Mouse (Mus musculus): ENCODE data around the gene Syf2.
A peak's percentile ranks its signal among the peaks of the same experiment; 100 is the strongest.
"Not testable (repeated sequence)": the region's sequence is repeated elsewhere in the genome, so short reads cannot be mapped to it uniquely, and the experiment has no call there.

Syf2 gene

DNA sequence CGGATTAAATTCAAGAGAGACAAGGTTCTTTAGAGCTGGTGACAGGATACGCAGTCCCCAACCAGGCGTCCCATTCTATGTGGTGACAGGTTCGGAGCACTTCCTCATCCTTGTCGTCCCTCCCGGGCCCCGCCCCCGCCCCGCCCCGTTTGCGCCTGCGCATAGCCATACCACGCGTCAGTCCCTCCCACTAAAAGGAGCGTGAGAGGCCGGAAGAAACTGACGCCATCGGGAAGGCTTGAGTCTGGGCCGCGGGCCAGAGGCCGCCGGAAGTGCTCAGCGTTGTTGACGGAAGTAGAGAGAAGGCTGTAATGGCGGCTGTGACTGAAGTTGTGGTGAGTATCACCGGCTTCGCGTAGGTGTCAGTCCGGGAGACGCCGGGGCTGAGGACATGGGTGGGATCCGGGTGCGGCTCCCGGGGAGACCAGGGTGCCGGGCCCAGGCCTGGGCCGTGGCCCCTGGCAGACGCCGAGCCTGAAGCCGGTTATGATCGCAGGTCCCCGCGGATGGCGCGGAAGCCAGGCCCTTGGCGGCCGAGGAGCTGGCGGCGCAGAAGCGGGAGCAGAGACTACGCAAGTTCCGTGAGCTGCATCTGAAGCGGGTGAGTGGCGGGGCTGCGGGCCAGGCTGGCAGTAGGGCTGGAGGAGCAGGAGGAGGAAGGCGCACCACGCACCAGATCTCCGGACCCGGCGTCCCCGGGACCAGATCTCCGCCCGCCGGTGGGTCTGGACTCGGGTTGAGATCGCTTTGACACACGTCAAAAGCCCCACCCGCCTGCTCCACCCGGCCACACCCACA is at the start of gene Syf2:
TSS of gene Syf2 (plus strand) at position 215 of the 798 bp plus-strand sequence.
- DNase-seq = peak; percentile 89

DNA sequence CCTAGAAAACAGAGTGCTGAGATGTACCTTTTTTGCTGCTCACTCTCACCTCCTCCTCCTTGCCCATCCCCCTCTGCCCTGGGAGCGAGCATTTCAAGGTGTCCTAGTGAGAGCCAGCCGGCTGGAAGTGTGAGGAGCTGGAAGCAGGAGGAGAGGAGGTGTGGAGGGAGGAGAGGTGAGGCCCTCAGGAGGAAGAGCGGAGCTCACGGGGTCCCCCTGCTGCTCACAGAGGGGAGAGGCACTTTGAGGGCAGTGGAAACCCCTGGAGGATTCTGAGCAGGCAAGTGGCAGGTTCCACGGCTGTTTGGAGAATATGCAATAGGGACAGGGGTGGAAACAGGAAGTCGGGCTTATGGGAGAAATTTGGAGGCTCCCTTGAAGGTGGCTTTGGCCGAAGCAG is 47.4 kb upstream of the Syf2 start:
- peak; percentile 71 for DNase-seq

DNA sequence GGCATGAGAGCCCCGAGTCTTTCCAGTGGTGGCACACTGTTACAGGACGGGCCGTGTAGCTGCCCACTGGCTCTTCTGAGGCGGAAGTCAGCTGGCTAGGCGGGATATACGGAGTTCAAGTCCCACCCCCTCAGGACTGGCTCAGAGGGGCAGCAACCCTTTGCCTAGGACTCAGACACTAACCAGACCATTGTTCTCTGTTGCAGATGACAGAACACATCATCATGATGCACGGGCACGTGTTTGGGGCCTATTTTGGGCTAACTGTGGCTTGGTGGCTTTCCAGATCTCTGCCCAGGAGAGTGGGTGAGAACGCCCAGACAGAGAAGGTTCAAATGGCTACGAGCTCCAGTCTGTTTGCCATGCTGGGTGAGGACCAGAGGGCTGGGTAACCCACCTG is 46.9 kb upstream of the Syf2 start:
- no peak for DNase-seq

DNA sequence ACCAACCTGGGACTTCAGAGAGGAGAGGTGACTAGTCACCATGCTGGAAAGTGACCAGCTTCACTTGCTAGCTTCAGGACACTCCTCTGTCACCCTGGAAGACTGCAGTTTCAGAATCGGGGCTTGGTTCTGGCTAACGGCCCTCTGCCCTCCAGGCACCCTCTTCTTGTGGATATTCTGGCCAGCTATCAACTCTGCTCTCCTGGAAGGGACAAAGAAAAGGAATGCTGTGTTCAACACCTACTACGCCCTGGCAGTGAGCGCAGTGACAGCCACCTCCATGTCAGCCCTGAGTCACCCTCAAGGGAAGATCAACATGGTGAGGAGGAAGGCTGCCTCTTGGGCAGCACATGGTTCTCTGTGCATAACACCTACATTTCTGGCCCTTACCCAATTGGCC is 46.3 kb upstream of the Syf2 start:
- DNase-seq = no peak

DNA sequence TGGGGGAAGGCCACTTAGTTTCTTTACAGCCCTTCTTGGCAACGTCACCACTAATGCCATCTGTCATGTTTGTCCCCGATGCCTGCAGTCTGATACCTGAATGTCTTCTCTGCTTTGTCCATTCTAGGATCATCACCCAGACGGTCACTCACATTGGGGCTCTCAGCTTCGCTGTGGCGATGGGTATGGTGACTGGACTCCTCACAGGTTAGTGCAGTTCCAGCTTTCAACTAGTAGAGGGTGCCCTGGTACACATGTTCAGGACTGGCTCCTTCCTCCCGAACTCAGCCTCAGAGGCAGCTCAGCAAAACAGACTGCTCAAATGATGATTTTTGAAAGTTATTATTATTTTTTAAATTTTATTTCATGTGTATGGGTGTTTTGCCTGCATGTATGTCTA is 38.6 kb upstream of the Syf2 start:
- peak; percentile 70 for DNase-seq

DNA sequence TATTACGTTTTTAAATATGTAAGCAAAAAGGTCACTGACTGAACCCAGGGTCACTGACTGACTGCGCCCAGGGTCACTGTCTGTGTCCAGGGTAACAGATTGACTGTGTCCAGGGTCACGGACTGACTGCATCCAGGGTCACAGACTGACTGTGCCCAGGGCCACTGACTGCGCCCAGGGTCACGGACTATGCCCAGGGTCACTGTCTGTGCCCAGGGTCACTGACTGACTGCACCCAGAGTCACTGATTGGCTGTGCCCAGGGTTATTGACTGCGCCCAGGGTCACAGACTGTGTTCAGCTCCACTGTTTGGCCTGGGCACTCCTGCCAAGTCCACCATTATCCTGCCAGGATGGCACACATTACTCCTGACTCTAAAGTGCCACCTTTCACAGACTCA is 33.4 kb upstream of the Syf2 start:
- DNase-seq = no peak

DNA sequence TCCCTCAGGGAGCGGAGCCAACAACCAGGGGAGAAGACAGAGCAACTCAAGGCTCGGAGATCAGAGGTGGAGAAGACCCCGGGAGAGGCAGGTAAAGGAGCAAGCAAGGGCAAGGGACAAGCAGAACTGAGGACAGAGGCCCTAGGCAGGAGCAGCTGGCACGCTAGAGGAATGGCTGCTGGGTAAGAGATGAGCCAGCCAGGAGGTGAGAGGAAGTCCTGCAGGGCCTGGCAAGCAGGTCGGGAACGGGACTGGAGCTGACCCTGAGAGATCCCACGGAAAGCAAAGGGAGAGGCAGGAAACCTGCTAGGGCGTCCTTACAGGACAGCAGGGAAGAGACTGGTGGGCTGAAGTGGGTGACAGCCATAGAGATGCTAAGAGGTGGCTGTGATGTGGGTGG is 29.6 kb upstream of the Syf2 start:
- no peak for DNase-seq

DNA sequence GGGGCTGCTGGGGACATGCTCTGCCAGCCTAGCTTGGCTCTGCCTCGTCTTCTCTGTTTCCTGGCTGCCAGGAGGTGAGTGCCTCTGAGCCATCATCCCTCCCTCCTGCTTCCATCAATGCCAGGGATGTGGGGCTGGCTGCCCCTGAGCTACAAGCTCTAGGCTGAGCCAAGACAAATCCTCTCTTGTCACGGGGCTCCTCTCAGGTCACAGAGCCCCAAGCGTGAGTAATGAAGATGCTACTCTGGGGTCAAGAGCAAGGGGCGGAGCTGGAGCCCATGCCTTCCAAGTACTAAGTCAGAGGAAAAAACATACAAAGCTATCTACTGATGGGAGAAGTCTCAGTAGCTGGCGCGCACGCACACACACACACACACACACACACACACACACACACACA is 27.7 kb upstream of the Syf2 start:
- DNase-seq = no peak

DNA sequence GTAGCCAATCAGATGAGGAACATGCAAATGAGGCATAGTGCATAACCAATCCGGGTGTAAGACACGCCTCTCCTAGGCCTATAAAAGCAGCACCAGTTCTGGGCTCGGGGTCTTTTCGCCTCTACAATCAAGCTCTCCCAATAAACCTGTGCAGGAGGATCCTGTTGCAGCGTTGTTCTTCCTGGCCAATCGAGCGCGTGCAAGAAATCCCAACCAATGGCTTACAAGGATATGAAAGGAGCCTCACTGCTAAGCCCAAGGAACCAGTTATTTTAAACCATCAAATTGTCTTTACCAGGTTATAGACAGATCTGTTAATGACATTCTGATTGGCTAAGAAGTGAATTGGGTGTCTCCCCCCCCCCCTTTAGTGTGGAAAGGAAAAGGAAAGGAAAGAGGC is 19.3 kb upstream of the Syf2 start:
- not testable (repeated sequence) for DNase-seq

DNA sequence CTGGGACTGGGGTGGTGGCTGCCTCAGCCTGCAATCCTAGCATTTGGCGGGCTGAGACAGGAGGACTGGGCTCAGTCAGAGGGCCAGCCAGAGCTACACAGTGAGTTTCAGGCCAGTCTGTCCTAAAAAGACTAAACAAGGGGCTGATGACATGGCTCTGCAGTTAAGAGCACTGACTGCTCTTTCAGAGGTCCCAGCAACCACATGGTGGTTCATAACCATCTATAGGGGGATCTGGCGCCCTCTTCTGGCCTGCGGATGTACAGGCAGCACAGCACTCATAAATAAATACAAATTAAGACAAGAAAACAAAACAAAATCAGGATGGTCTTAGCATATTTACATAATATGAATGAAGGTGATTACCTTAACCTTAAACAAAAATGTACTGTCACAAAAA is 17.3 kb upstream of the Syf2 start:
- peak; percentile 95 for DNase-seq

DNA sequence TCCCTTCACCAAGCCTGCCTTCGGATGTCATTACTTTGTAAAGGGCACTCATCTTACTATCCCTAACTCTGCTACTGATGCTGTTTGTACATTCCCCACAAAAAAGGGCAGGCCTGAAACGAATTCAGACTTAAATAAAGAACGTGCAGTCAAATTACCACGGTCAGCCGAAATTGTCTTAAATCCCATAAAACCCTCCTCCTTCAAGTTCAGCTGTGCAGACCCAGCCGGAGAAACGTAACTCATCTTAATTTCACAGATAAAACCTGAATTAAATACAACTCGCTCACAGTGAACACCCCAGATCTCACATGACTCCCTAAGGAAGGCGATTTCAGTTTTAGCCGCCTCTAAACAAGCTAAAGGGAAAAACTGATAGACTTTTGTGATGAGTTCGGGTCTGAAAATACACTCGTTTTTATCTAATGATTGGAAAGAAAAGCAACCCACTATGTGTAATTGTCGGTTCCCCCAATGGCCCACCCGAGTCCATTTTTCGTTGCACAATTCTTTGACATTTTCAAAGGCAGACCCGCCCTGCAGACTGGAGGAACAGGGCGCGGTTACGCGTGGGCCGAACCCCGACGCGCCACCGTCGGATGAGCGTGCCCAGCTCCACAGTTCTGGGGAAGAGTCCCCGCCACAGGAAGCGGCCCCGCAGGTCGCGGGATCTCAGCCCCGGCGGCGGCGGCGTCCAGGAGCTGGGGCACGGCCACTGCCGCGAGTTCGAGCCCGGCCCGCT is 16.4 kb upstream of the Syf2 start:
- no peak for DNase-seq

DNA sequence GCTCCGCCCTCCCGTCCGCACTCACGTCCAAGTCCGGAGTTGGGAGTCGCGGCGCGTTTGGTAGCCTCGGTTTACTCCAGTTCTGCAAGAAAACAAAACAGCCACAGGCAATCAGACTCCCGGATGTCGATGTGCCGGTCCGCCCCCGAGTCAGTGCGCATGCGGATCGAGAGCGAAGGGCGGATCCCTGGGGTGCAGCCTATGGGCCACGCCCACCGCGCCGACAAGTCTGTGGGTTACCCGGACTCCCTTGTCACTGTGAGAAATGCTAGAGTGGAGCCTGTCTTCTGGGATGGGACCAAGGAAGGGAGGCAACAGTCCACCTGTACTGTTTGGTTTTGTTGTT is 15.9 kb upstream of the Syf2 start, which contains the start of gene Tmem50a:
TSS of gene Tmem50a (minus strand) at position 161 of the 346 bp plus-strand sequence.
- peak; percentile 99 for DNase-seq

DNA sequence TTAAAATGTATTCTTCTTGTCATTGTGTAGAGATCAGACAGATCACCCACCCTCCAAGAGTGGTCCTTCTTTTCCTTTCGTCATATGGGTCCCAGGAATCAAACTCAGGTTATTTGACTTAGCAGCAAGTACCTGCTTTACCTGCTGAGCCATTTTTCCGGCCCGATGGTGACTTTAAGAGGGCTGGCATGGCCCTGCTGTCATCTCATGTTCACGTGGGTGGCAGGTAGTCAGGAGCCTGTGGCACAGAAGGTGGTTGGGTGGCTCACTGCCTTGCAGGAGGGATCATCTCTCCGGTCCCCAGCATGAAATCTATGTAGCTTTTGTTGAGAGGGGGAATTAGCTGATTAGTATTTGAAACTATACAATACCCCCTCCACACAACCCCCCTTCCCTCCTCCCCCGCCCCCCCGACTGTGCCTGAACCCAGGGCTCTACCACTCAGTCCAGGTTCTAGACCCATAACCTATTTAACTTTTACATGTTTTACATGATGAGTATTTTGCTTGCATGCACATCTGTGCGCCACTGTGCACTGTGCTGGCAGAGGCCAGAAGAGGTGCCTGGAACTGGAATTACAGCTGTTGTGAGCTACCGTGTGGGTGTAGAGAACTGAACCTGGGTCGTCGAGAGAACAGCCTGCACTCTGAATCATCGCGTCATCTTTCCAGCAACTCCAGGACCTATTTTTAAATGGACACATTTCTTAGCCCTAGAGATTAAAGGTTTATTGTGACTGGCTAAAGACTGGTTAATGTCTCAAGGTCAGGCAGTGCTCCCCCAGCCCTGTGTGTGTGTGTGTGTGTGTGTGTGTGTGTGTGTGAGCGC is 15.3 kb upstream of the Syf2 start:
- DNase-seq = peak; percentile 47

DNA sequence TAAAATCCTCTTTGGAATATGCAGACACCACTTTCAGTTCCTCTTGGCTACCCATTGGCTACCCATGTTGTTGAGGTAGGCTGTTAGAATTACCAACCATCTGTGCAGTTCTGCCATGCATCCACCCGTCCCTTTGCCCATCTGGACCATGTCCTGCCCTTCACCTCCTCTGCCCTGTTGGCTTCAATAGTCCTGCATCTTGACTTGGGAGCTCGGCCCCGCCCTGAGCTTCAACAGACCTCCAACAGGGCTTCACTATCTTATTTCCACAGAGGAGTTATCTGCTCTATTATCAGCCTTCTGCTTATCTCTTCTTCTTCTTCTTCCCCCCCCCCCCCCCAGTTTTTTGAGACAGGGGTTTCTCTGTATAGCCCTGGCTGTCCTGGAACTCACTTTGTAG is 13.5 kb upstream of the Syf2 start:
- DNase-seq = no peak

DNA sequence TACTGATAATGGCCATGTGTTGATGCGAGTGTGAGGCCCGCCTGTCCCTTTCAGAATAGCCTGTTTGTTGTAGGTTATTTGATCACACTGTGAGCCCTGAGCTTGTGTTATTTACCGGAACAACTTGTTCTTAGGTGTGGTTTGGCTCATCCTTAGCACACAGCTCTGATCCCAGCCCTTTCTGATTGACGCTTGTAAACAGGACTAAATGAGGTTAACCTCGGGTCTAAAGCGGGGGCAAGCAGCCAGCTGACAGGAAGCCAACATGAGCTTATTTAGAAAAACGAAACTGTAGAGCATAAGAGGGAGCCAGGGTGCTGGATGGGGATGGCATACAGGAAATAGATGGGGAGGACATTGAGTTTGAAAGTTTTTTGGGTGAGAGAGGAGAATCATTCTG is 12.3 kb upstream of the Syf2 start:
- peak; percentile 68 for DNase-seq

DNA sequence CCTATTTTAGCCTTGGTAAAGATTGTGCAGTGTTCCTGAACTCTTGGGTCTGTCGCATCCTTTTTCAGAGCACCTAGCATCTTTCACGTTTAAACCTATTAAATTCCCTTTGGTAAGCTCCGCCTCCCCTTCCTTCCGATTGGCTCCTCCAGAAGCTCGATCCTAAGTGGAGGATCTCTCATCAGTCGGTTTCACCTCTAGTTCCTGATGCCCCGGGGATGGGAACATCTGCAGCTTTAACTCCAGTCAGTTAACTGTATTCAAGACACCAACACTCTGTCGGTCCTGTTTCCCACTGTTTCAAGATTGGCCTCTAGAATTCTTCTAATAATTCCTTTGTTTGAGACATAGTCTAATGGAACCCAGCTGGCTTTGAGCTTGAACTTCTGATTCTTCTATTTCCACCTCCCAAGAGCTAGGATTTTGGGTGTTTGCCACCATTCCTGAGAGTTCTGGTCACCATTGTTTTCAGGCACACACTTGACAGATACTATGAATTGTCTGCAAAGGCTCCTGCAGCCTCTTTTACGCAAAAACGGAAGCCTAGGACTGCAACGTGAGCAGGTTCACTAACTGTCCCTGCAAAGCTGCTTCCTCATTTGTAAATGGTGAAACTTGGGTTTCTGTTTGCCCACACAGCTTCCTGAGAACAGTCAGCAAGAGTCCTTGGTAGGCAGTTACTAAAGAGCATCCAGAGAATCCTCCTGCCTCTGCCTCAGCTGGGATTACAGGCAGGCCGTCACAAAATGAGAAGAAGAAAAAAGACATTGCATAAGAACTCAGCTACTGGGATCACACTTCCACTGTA is 10.8 kb upstream of the Syf2 start:
- DNase-seq = peak; percentile 53

DNA sequence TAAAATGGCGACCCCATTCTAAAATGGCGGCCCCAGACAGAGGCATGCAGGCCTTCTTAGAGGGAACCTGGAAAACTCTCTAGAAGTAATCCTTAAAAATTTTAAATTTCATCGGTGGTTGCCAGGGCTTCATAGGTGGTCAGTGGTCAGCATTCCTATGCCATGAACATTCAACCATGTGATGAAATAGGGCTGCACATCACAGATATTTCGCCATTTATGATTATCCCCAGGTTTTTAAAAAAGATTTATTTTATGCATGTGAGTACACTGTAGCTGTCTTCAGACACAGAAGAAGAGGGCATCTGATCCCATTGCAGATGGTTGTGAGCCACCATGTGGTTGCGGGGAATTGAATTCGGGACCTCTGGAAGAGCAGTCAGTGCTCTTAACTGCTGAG is 10.1 kb upstream of the Syf2 start:
- no peak for DNase-seq

DNA sequence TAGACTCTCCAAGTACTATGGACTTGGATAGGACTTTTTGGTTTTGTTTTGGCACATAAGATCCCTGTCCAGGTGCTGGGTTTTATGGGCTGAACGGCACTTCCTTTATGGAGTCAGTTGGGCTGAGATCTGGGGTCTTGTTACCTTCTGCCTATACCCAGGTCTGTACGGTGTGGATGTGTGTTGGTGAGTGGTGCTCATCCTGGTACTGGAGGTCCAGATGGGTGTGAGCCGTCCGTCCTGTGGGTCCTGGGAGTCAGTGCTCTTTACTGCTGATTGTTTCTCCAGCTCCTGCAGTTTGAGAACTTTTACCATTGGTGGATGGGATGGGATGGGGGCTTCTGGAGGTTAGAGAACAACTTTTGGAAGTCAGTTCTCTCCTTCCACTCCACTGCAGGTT is 9.0 kb upstream of the Syf2 start:
- DNase-seq = no peak

DNA sequence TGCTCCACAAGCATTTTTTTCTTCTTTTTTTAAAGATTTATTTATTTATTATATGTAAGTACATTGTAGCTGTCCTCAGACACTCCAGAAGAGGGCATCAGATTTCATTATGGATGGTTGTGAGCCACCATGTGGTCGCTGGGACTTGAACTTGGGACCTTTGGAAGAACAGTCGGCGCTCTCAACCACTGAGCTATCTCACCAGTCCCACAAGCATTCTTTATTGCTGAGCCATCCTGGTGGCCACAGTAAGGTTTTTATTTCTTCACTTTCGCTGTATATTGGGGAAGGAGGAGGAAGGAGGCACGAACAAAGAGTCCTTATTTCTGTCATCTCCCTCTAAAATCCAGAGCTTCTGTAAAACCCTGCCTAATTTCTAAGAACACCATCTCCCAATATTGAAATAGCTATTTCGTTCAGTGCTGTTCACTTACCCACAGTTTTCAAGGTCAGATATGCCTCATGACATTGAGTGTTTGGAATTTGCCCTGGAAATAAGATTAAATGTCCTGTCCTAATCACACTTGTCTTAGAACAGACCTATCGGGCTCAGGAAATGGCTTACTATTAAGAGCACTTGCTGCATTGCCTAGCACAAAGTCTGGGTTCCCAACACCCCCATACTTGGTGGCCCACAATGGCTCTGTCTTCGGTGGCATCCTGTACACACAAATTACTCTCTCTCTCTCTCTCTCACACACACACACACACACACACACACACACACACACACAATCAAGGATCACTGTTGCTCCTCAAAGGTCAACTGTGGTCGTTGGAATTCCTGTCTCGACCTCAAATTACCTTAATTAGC is 8.4 kb upstream of the Syf2 start:
- peak; percentile 46 for DNase-seq

DNA sequence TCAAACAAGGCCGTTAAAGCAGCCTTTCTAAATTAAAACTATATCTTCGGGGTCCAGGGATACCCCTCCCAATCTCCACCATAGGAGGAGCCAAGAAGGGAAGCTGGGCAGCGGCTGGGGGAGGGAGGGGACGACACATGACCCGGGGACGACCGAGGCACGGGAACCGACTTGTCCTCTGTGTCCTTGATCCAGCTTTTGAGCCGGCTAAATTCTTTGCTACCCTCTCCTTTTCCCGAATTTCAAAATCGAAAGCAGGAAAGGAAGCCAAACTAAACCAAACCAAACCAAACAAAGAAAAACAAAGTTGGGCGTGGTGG is 7.8 kb upstream of the Syf2 start:
- peak; percentile 81 for DNase-seq

DNA sequence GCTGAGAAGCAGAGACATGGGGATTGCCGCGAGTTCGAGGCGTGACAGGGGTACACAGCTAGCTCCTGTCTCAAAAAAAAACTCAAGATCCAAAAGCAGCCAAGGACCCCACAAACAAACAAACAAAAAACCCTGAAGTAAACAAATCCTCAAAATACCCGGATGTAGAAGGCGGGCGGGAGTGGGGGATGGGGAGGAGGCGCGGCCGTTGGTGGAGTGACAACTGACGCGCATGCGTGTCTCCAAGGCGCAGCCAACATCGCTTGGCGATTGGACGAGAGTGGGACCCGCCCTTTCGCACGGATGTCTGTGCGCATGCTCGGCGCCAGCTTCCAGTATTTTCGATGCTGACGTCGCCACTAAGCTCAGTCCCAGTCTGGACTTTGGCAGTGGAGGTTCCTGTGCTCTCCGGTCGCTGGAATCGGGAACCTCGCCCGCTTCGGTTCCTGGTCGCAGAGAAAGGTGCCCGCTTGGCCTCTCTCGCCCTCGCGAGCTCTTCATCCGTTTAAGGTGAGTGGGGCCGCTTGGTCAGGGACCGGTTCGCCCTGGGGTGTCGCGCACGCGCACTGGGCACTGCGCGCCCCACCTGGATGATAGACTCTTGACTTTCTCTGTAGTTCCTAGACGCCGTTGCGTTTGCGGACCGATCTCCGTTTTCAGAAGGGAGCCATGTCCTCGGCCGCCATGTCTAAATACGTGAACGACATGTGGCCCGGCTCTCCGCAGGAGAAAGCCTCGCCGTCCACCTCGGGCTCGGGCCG is 7.3 kb upstream of the Syf2 start, which contains the start of gene Rsrp1:
TSS of gene Rsrp1 (plus strand) at position 335 of the 761 bp plus-strand sequence.
- peak; percentile 98 for DNase-seq
